Mouse (Mus musculus) kidney, postnatal 36 days (tissue): Measurements from ENCODE around the gene Tmem150c.

Experiments
- DNase-seq, 2 experiments: peaks; one replicate each; pipeline ENCODE4 v3.0.0; 2021 to 2022; ENCODE audit warnings: mixed read lengths in 2 of 2

The Tmem150c gene

DNA sequence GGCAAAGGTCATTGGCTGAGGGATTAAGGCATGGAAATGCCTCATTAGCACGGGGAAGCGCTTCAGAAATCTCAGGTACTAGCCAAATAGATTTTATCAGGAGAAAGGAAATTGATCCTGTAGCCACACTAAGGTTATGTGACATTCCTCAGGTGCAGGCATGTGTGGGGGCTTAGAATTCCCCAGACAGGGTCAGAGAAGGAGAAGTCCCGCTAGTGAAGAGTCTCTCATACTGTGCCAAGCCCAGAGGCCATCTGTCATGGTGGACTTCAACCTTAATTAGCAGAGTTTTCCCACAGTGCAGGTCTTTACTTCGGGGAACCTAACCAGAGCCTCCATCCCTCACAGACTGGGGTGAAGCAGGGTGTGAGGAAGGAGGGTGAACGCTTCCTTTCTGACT lies 62.7 kb downstream of the Tmem150c start:
- DNase-seq, result peak in 1 of 2 experiments; percentile 15

DNA sequence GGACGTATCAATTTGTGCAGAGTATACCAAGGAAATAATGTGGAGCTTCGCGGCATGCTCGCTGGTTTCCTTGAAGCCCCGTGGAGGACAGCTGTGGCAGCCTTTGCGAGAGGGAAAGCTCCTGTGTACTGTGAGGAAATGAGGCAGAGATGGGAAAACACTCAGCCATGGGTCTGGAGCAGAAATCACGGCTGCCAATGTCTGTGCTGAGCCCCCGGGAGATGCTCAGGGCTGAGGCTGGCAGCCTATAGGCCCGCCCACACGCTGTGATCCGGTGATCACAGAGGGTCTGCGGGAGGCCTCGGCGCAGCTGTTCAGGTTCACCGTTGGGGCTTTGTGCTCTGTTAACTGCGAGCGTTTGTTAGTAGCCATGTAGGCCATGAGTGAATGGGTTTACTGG lies 68.0 kb downstream of the Tmem150c start:
- DNase-seq, result no peak

DNA sequence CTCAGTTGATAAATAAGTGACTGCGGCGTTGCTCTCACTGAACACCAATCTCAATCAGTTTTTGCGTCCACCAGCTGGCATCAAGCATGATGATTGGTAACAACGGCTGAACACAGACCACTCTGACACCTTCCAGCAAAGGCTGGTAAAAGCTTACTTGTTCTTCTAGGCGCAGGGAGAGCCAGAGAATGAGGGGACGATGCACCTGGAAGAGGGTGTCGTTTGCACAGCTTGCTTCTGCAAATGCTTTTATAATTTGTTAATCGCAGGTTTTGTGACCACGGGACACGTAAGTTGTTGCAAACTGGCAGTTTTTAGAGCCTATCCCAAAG lies 68.4 kb downstream of the Tmem150c start:
- no peak for DNase-seq

DNA sequence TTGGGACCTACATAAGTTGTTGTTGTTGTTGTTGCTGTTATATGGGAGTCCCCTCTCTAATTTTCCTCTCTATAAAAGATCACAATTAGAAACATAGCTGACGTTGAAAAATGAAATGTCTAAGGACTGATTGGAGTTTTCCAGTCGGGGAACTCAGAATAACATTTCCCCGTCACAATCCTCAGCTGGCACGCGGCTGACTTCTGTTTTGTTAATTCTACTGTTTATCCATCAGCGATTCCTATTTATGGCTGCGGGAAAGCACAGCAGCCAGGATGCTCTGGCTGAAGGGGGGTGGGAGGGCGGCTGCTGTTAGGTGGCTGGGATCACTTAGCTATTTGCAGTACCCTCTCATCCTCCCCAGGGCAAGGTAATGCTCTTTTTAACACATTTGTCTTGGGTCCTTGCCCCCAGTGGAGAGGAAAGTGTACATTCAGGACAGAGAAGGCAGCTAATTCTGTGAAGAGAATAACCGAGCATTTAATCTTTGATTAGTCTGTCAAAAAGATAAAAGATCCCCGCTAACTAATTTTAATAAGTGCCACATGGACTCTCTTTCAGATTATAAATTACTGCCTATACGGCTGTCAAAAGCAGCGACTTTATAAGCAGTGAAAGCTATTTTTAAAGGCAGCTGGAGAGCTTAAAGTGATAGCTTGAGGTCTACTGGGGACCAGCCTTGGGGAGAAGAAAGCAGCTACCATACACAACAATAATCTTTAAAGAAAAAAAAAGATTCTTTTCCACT lies 68.9 kb downstream of the Tmem150c start:
- DNase-seq, result no peak

DNA sequence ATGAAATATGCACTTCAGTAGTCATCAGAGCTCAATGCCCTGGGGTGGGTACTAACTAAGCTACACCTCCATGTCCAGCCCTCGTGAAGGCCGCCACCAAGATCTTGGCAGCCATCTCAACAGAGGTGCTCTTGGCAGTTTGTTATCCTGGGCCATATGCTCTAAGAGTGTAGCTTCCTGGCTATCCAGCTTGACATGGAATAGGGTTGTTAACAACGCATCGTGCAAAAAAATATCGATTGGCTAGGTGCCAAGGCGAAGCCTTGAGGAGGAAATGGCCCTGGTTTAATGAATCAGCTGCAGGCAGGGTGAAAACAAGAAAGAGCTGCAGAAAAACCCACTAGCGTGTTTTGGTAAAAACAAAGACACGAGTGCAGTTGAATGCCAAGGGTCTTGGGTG lies 74.5 kb downstream of the Tmem150c start:
- peak; percentile 8 to 38 for DNase-seq

DNA sequence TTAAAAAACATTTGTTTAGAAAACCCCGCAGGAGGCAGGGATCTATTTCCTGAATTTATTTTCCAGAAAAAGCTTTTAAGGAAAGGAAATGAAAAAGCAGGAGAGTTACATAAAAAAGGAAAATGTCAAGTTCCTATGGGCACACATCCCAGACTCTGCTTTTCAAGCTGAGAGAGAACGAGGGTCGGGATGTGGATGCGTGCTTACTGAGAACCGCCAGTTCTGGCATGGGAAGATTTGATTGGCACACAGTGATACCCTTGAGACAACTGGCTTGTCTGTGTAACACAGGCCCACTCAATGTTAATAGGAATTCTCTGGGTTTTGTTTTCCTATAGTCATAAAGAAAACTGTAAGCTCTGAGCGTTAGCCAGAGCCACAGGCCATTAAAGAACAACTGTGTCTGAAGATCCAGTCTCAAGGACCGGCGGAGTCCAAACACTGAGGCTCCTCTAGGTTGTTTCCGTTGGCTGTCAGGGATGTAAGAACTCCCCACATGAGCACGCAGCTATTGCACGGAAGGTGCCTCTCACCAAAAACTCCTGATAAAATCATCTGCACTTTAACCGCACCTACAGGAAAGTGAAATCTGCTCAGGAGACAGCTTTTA lies 75.5 kb downstream of the Tmem150c start:
- DNase-seq, result no peak

DNA sequence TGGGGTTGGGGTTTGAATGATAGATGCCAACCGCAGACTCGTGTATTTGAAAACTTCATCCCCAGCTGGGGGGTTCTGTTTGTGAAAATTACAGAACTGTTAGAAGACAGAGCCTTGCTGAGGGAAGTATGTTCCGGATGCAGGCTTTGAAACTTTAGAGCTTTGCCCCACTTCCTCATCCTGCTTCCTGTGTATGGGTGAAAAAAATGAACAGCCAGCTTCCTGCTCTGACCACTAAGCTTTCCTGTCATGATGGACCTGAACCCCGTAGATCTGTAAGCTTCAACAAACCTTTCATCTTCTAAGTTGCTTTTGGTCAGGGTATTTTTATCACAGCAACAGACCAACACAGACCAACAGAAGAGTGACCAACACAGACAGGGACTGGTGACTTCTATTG lies 77.6 kb downstream of the Tmem150c start:
- no peak for DNase-seq

DNA sequence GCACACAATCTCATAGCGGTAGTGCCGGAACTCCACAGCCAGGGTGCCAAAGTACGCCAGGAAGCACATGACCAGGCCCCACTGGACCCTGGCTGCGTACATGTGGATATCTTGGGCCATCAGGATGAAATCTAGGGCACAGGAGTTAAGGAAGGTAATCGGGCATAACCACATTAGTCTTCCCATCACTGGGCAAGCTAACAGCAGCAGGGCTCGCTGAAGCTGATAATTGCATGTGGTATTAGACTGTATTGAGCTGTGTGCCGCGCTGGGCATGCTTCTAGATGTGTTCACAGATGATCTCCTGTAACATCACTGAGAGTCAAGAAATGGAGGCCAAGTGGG lies 79.7 kb downstream of the Tmem150c start:
- peak; percentile 11 for DNase-seq

DNA sequence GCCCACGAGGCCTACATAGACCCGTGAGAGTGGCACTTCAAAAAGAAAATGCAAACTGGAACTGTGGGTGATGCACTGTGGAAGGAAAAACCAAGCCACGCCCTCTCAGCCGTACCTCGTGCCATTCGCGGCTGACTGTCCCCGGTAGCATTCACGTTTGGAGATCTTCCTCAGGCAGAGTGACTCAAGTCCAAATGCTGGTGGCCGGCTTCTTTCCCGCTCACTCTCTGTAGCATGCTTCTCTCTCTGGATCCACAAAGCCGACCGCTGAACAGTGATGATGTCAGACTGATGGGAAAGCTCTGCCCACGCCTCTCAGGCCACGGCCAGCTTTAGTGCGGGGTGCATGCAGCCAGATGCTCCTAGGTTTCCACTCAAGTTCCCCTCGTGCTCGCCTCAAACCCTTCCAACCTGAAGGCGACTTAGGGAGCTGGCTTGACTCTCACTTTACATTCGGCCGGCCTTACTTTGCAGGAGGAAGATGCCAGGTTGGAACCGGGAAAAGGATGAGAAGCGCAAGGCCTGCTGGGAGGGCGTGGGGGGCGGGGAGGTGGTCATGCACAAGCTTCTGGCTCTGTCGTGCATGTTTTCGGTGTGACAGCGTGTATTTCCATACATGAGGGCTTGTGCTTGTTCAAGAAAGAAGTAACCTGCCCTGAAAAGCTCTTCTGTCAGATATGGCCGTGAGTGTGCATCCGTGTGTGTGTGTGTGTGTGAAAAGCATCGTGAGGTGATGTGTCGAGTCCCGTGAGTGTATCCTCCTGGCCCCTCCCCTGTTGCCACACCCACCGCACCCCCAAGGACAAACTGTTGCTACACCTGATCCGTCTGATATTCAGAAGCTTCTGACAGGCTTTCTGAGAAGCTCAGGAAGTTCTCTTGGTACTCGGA lies 80.3 kb downstream of the Tmem150c start:
- peak; percentile 4 to 10 for DNase-seq

DNA sequence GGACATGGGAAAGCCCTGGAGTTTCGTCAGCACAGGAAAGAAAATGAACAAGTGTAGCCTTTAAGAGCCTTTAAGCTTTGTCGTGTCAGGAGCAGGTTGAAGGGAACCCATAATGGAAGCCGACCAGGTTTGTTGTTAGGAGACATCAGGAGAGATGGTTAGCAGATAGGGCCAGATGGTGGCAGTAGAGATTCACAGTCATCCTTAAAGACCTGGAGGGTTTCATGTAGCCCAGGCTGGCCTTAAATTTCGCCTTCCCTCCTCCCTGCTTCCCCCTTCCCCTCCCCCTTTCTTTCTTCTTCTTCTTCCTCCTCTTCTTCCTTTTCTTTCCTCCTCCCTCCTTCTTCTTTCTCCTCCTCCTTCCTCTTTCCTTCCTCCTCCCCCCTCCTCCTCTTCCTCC lies 85.0 kb downstream of the Tmem150c start:
- DNase-seq, result peak in 1 of 2 experiments; percentile 20

DNA sequence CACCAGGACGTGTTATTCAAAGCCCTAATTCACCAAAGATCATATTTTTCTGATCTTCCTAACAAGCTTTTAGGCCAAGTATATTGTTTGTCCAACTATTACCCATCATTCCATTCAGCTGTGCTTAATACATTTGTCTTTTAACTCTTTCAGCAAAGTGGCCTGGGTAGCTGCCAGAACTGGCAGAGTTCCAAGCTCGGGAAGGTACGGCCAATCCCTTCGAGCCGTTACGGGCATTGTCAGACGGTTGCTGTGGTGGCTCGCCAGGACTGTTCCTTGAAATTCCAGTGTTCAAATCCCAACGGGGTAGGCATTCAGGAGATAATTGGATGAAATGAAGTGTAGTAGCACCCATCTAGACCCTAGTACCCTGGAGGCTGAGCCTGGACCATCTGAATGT lies 87.1 kb downstream of the Tmem150c start:
- no peak for DNase-seq

DNA sequence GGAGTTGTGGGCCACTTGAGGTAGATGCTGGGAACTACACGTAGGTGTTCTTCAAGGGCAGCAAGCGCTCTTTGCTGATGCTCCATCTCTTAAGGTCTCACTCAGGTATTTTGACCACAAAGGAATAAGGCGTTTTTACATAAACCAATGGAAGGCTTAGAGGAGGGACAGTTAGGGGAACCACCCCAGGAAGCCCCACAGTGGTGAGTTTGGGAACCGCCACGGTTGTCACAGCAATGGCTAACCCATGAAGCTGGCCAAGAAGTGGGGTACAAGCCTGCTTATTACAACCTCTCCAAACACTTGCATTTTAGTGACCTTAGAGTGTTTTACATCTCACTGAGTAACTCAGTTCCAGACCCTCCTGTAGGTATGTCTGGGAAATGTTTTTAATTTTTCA lies 88.1 kb downstream of the Tmem150c start:
- peak in 1 of 2 experiments; percentile 31 for DNase-seq

DNA sequence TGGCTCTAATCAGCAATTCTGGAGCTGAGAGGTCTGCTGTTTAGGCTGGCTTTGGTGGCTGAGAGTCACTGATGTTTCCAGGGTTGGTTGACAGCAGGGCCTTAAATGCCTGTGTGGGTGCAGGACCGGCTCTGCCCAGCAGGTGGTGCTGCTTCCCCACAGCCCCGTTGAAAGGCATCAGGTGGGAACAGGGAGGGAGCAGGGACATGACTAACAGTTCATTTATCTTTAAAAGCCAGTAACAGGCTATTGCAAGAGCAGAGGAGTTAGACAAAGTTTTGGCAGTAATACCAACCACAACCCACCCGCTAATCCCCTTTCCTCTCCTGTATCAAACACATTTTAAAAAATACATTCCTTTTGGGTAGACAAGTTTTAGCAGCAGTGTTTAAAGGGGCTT lies 89.4 kb downstream of the Tmem150c start:
- DNase-seq, result peak; percentile 74 to 89

DNA sequence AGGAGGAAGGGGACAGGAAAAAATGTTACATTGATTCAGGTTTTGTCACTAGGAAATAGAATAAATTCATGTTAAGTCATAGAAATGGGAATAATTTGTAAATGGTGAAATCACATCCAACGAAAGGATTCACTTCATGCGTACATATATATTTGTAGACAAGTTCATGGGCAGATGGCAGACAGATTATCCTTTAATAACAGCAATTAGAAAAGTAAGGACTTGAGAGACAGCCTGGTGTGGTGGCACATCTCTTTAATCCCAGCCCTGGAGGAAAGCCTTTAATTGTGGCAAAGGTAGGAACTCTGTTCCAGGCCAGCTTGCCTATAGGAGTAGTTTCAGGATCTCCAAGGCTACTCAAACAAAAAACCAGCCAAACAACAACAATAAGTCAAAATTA lies 90.1 kb downstream of the Tmem150c start:
- no peak for DNase-seq

DNA sequence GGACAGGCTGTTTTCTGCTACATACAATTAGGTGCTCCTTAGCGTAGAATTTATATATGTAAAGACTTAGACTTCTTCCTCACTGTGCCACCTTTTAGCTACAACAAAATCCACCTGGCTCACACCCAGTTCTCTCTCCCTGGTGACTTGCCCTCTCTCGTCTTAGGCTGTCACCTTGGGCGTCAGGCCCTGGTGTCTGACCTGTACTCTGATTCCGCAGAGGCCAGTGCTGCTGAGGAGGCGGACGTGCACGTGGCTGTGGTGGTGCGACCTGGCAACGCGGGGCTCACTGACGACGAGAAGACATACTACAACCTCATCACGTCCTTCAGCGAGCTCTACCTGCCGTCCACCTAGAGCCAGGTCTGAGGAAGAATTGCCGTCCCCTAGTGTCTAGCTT lies 92.0 kb downstream of the Tmem150c start:
- no peak for DNase-seq

DNA sequence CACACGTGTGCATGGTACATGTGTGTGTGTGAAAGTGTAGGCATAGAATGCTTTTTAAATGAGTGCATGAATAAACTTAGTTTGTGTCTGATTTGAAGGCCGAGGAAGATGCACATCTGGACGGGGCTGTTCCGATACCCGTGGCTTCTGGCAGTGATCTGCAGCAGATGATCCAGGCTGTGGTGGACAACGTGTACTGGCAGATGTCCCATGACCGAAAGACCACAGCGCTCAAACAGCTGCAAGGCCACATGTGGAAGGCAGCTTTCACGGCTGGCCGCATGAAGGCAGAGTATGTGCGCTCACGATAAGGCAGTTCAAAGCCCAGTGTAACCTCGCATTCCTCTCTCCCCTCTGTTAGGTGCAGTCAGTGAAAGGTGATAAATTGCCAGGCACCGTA lies 98.7 kb downstream of the Tmem150c start:
- no peak for DNase-seq

DNA sequence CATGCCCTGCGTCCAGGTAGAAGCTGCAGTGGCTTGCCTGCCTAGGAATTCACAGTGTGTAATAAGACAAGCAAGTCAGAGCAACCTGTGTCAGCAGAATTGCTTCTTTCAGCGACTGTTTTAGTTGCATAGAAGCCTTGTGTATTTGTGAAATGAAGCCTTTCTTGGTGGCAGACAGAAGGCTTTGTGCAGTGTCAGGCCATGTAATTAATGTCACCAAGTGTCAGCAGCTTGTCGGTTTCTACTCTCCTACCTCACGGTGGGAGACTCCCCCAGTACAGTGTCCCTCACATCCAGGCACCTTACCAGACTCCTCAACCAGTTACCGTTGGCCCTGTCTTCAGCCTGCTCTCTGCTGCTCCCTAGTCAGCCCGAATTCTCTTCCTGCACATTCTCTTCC lies 100.3 kb downstream of the Tmem150c start:
- DNase-seq, result no peak

DNA sequence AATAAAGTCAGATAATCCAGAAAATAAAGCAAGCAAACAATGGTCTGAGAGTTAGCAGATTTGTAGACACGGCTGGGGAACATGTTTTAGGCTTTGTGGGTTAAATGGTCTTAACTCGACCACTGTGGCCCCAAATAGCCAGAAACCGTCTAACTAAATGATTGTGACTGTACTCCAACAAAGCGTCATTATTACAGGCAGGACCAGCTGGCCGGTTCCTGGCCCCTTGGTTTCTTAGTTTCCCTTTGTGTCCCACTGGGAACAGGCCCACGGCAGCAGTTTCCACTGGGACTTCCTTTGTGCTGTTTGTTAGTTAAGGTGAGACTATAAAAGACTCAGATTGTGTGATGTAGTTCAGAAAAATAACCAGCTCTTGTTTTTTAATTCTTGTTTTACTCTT lies 100.9 kb downstream of the Tmem150c start:
- no peak for DNase-seq

DNA sequence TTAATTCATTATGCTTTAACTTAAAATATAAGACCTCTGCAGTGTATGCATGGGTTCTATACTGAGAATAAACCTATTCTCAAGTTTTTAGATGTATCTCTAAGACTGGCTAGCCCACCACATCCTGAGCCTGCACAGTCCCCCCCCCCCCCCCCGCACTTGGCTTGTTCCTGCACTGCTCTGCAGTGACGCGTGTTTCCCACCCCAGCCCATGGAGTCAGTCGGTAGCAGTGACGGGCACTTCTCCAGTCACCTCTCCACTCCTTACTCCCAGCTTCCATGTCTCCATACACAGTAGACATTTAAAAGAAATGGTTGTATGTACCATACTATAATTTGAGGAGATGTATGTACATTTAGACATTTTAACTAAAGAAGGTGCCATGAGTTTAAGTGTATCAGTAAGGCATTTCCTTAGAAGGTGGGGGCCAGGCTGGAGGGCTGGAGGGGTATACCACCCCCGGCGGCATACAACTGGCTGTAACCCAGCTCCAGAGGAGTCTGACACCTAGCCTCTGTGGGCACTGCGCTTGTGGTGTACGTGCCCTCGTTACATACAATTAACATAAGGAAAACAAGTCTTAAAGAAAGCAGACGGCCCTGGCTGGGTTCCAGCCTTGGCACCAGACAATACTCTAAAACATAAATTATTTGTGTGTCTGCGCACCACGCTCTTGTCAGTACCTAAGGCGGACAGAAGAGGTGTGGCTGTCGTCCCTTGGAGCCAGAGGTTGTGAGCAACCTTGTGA lies 102.0 kb downstream of the Tmem150c start:
- DNase-seq, result no peak

DNA sequence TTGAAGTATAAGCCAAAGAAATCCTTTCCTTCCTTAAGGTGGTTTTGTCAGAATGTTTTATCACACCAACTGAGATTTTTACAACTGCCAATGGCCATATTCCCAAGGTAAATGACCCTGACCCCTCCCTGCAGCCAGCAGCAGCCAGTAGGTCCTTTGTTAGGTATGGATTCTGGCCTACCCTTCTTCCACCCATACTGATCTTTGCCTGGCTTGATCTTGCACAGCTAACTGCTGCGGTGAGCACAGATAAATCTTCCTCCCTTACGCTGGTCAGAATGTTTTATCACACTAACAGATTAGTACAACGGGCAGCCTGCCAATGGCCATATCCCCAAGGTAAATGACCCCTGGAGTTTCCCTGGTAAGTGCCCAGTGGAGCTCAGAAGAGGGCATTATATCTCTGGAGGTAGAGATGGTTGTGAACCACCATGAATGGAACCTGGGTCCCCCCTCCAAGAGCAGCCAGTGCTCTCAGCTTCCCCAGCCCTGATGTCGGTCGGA lies 103.7 kb downstream of the Tmem150c start:
- peak in 1 of 2 experiments; percentile 53 for DNase-seq

DNA sequence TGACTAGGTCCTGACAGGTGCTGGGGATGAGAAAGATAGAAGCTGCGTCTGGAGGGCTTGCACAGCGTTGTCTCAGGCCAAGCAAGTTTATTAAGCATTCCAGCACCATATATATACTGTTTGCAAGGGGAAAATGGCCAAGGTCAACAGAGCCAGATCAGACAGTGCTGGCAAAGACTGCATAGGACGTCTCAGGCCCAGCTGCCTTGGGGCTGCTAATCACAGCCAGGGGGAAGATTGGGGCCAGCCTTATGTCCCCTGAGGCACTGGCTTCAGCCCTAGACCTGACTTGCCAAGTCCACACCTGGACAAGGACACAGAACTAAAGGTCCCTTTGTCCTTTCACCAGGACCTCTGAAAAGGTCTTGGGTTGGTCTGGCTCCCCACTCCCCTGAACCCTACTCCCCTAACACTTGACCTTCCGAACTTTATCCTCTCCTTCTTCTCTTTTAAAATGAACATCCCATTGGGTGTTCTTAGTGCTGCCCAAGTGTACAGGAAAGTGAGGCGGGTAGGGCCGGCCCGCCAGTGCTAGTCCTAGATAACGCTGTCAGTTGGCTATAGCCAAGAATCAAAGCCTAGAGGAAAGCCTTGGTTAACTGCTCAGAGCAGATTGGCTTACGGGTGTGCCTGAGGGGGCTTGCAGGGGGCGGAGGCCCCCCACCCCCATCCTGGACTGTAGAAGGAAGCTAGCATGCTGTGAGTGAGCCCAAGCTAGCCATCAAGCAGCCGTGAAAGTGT lies 104.6 kb downstream of the Tmem150c start:
- DNase-seq, result no peak

DNA sequence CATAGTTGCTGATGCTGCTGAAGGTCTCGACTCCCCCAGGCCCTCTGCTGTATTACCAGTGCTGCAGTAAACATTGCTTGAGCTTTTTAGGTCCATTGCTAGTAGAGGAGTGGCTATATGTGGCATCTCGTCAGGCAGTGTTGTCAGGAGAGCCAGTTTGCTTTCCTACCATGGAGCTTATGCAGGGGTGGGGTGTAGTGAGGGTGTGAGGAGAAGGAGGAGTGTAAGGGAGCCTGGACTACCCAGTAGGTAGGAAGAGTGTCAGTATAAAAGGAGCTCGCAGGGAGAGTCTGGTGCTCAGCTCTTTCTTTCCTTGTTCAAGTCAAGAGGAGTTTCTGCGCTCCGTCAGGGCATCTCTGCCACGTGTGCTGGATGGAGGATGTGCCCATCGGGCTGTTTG lies 106.9 kb downstream of the Tmem150c start:
- DNase-seq, result no peak
